Mouse (Mus musculus) intestine, postnatal 0 days (tissue): ENCODE measurements around the gene Lrrc17. TPM values are rescaled to one million over a fixed set of nuclear protein-coding genes. Genes with fewer than 3 reads are reported as not detected.

Experiments
- ATAC-seq: fragments of 200-750 bp; cut with Nextera tagmentation; 2 replicates; pipeline ENCODE4 v1.8.0; 2017; ENCODE audit warnings: mild to moderate bottlenecking, moderate TSS enrichment, moderate library complexity
- H3K27ac ChIP-seq: fragments of 300-500 bp; sonication (generic); 2 replicates; pipeline ENCODE4 v1.5.1; 2014; ENCODE audit warnings: mild to moderate bottlenecking, low read depth, low read length, moderate library complexity
- H3K27me3 ChIP-seq: fragments of 300-500 bp; sonication (generic); replicated peaks from 2 replicates; pipeline ENCODE4 v1.6.1; 2014; ENCODE audit warnings: low read length, mixed read lengths; ENCODE audit not compliant: control insufficient read depth, insufficient read depth
- H3K36me3 ChIP-seq: fragments of 300-500 bp; sonication (generic); 2 replicates; pipeline ENCODE4 v1.6.1; 2014; ENCODE audit warnings: mild to moderate bottlenecking, moderate library complexity; ENCODE audit not compliant: control insufficient read depth, insufficient read depth
- H3K4me1 ChIP-seq: fragments of 300-500 bp; sonication (generic); replicated peaks from 2 replicates; pipeline ENCODE4 v1.6.1; 2014; ENCODE audit warnings: antibody characterized with exemption, low read length, mixed read lengths; ENCODE audit not compliant: control insufficient read depth, insufficient read depth
- H3K4me2 ChIP-seq: fragments of 300-500 bp; sonication (generic); replicated peaks from 2 replicates; pipeline ENCODE4 v1.6.1; 2014; ENCODE audit warnings: low read depth, mild to moderate bottlenecking, moderate library complexity
- H3K4me3 ChIP-seq: fragments of 300-500 bp; sonication (generic); 2 replicates; pipeline ENCODE4 v1.5.1; 2014; ENCODE audit warnings: low read depth, low read length
- H3K9ac ChIP-seq: fragments of 300-500 bp; sonication (generic); 2 replicates; pipeline ENCODE4 v1.6.1; 2014; ENCODE audit warnings: mild to moderate bottlenecking, low read depth, low read length
- H3K9me3 ChIP-seq: fragments of 300-500 bp; sonication (generic); 2 replicates; pipeline ENCODE4 v1.6.1; 2016; ENCODE audit warnings: mixed run types; ENCODE audit not compliant: control insufficient read depth
- CTCF ChIP-seq: sonication (generic); IDR thresholded peaks from 2 replicates; pipeline ENCODE4 v1.5.1; 2016; ENCODE audit warnings: low read depth, mild to moderate bottlenecking, control low read depth, antibody characterized with exemption, moderate library complexity
- WGBS: fragments of 180-500 bp; shearing (Covaris S2); extraction: QIAGEN DNeasy Blood & Tissue Kit; methylation state at CpG from one replicate; pipeline ENCODE4 v1.1.7; 2014; 5-methylcytosine and 5-hydroxymethylcytosine counted together
- polyA plus RNA-seq: library from polyadenylated mRNA; unstranded; fragments of >200 nt; fragmentation: Nextera tagmentation; extraction: Ambion mirVana; gene quantifications from 2 replicates; pipeline ENCODE4 v1.2.1, GENCODE M21; 2015

The Lrrc17 gene
- polyA plus RNA-seq, 1 experiment from 2014 or later: 10.3 TPM

- 77% methylated on average over 8 of the region's 8 CpGs for WGBS
- Histone ChIP-seq H3K4me1 (0 out of 2 replicates have a peak, but pooled peaks cover 5% of the 10 kb centered on the region), H3K4me2 (no peak overlapping the region), H3K27ac (no peak overlapping the region), H3K9me3 (no peaks in the 10 kb centered on the region), H3K27me3 (no peaks in the 10 kb centered on the region), H3K9ac (no peak overlapping the region), H3K36me3 (no peaks in the 10 kb centered on the region), H3K4me3 (no peak overlapping the region)
- no peak for ATAC-seq
- TF ChIP-seq CTCF: no peak
These were observed 14.1 kb upstream of the Lrrc17 start for GRCm38 (mm10) chr5:21529110-21529720.

DNA sequence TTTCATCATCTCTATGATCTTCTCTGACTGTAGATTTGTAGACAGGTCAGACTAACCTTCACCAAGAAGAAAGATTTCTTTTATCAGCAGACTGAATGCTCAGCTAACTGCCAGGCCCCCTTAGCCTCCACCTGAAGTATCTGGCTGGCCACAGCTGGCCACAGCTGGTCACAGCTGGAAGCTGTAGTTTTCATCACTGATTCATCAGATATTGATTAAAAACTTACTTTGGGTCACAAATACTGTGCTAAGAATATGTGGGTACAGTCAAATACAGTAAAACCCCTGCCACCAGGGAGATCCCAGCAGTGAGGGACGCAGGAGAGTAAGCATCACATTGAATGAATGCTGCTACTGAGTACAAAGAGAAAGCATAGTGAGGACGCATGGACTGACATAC is 11.2 kb upstream of the Lrrc17 start:
- 90% methylated on average over 2 of the region's 2 CpGs for WGBS
- Histone ChIP-seq H3K4me3 (no peak overlapping the region), H3K36me3 (no peaks in the 10 kb centered on the region), H3K27ac (no peak overlapping the region), H3K9me3 (no peaks in the 10 kb centered on the region), H3K4me1 (0 out of 2 replicates have a peak, but pooled peaks cover 5% of the 10 kb centered on the region), H3K9ac (no peak overlapping the region), H3K4me2 (no peak overlapping the region), H3K27me3 (no peaks in the 10 kb centered on the region)
- ATAC-seq: no peak
- no peak for TF ChIP-seq CTCF

DNA sequence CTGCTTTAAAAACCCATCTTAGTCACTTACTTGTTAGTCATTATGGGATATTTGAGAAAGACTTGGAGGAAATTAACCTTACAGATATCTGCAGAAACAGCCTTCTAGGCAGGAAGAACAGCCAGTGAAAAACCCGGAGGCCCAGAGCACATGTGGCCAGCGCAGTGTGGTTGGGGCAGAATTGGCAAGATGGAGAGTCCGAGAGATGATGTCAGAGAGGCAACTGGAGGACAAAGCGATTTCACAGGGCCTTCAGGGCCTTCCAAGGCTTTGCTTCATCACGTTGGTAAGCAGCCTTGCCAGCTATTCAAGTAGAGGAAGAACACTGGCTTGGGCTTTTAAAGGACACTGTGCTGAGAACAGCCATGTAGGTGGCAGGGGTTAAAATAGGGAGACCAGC is 10.4 kb upstream of the Lrrc17 start:
- H3K4me3 ChIP-seq: no peak overlapping the region
- no peaks in the 10 kb centered on the region for H3K27me3 ChIP-seq
- no peak overlapping the region for H3K4me2 ChIP-seq
- no peak for TF ChIP-seq CTCF
- 88% methylated on average over 5 of the region's 5 CpGs for WGBS
- 0 out of 2 replicates have a peak, but pooled peaks cover 5% of the 10 kb centered on the region for H3K4me1 ChIP-seq
- no peak for ATAC-seq
- no peak overlapping the region for H3K9ac ChIP-seq
- H3K9me3 ChIP-seq: no peaks in the 10 kb centered on the region
- H3K27ac ChIP-seq: no peak overlapping the region
- H3K36me3 ChIP-seq: no peaks in the 10 kb centered on the region

- WGBS: 75% methylated on average over 4 of the region's 4 CpGs
- no peaks in the 10 kb centered on the region for H3K27me3 ChIP-seq
- no peak overlapping the region for H3K4me2 ChIP-seq
- no peak for ATAC-seq
- no peaks in the 10 kb centered on the region for H3K36me3 ChIP-seq
- no peak overlapping the region for H3K4me3 ChIP-seq
- H3K27ac ChIP-seq: no peak overlapping the region
- H3K4me1 ChIP-seq: 0 out of 2 replicates have a peak, but pooled peaks cover 2% of the 10 kb centered on the region
- H3K9ac ChIP-seq: no peak overlapping the region
- no peak for TF ChIP-seq CTCF
- H3K9me3 ChIP-seq: no peaks in the 10 kb centered on the region
These were observed 1.1 kb upstream of the Lrrc17 start for GRCm38 (mm10) chr5:21542226-21542625.

GRCm38 (mm10) chr5:21544821-21545220 is 1.5 kb downstream of the Lrrc17 start:
- H3K9me3 ChIP-seq: no peaks in the 10 kb centered on the region
- TF ChIP-seq CTCF: no peak
- H3K4me1 ChIP-seq: 0 out of 2 replicates have a peak, but pooled peaks cover 2% of the 10 kb centered on the region
- H3K4me2 ChIP-seq: peak overlapping the region; percentile 45
- H3K36me3 ChIP-seq: no peaks in the 10 kb centered on the region
- no peak overlapping the region for H3K27ac ChIP-seq
- no peaks in the 10 kb centered on the region for H3K27me3 ChIP-seq
- no peak for ATAC-seq
- H3K9ac ChIP-seq: no peak overlapping the region
- H3K4me3 ChIP-seq: peak overlapping the region; percentile 6; the same call in 1 of the 2 replicates
- WGBS: 34% methylated on average over 3 of the region's 3 CpGs

GRCm38 (mm10) chr5:21545227-21545626 is 1.9 kb downstream of the Lrrc17 start:
- ATAC-seq: peak; percentile 75
- Histone ChIP-seq H3K4me3 (no peak overlapping the region), H3K4me1 (0 out of 2 replicates have a peak, but pooled peaks cover 2% of the 10 kb centered on the region), H3K9ac (no peak overlapping the region), H3K36me3 (no peaks in the 10 kb centered on the region), H3K27ac (no peak overlapping the region), H3K27me3 (no peaks in the 10 kb centered on the region), H3K4me2 (peak overlapping the region; percentile 45), H3K9me3 (no peaks in the 10 kb centered on the region)
- no peak for TF ChIP-seq CTCF
